Mouse (Mus musculus) heart, postnatal 0 days (tissue): ENCODE data around the gene Rasd1. TPM values are rescaled to one million over a fixed set of nuclear protein-coding genes. Genes with fewer than 3 reads are reported as not detected.
A peak's percentile ranks its signal among the peaks of the same experiment; 100 is the strongest.
"Not testable (repeated sequence)": the region's sequence is repeated elsewhere in the genome, so short reads cannot be mapped to it uniquely, and the experiment has no call there.

Experiments used
- ATAC-seq: fragments of 200-750 bp; cut with Nextera tagmentation; 2 replicates; pipeline ENCODE4 v1.8.0; 2017; ENCODE audit warnings: low read depth, moderate number of reproducible peaks, moderate library complexity; ENCODE audit not compliant: insufficient read depth
- DNase-seq: peaks from one replicate; pipeline ENCODE4 v3.0.0-alpha.2; 2016; ENCODE audit warnings: low spot score
- H3K27ac ChIP-seq: fragments of 300-500 bp; sonication (generic); 2 replicates; pipeline ENCODE4 v1.5.1; 2014; ENCODE audit warnings: low read depth, mild to moderate bottlenecking
- H3K27me3 ChIP-seq: fragments of 300-500 bp; sonication (generic); 2 replicates; pipeline ENCODE4 v1.6.1; 2014; ENCODE audit warnings: low read length, mixed read lengths; ENCODE audit not compliant: control insufficient read depth, insufficient read depth
- H3K36me3 ChIP-seq: fragments of 300-500 bp; sonication (generic); replicated peaks from 2 replicates; pipeline ENCODE4 v1.6.1; 2014; ENCODE audit warnings: low read length, mixed read lengths; ENCODE audit not compliant: control insufficient read depth, insufficient read depth
- H3K4me1 ChIP-seq: fragments of 300-500 bp; sonication (generic); 2 replicates; pipeline ENCODE4 v1.6.1; 2014; ENCODE audit warnings: antibody characterized with exemption; ENCODE audit not compliant: control insufficient read depth, insufficient read depth
- H3K4me2 ChIP-seq: fragments of 300-500 bp; sonication (generic); 2 replicates; pipeline ENCODE4 v1.6.1; 2014; ENCODE audit warnings: low read depth, mild to moderate bottlenecking, low read length, moderate library complexity
- H3K4me3 ChIP-seq: fragments of 300-500 bp; sonication (generic); 2 replicates; pipeline ENCODE4 v1.5.1; 2014; ENCODE audit warnings: low read depth, low read length
- H3K9ac ChIP-seq: fragments of 300-500 bp; sonication (generic); replicated peaks from 2 replicates; pipeline ENCODE4 v1.6.1; 2014; ENCODE audit warnings: low read depth, low read length, mixed read lengths
- H3K9me3 ChIP-seq: fragments of 300-500 bp; sonication (generic); replicated peaks from 2 replicates; pipeline ENCODE4 v1.6.1; 2016; ENCODE audit warnings: low read length; ENCODE audit not compliant: control insufficient read depth
- CTCF ChIP-seq: IDR thresholded peaks from 2 replicates; pipeline ENCODE4 v1.5.1; 2016; ENCODE audit warnings: antibody characterized with exemption, control low read depth, low read depth
- EP300 ChIP-seq: IDR thresholded peaks from 2 replicates; pipeline ENCODE4 v1.6.1; 2016; ENCODE audit warnings: antibody characterized with exemption, low read depth
- WGBS: fragments of 180-500 bp; shearing (Covaris S2); extraction: QIAGEN DNeasy Blood & Tissue Kit; methylation state at CpG from one replicate; pipeline ENCODE4 v1.1.7; 2014; 5-methylcytosine and 5-hydroxymethylcytosine counted together
- polyA plus RNA-seq: library from polyadenylated mRNA; unstranded; fragments of >200 nt; fragmentation: Nextera tagmentation; extraction: Ambion mirVana; gene quantifications from 2 replicates; pipeline ENCODE4 v1.2.1, GENCODE M21; 2015
- total RNA-seq: library from RNA; depleted of rRNA; stranded (reverse); fragments of >200 nt; gene quantifications from 2 replicates; pipeline ENCODE4 v1.2.3, GENCODE M21; 2014; ENCODE audit warnings: low replicate concordance

Rasd1 gene
- total and polyA plus RNA-seq, 2 experiments from 2014 or later: 5.6 to 10.5 TPM

GRCm38 (mm10) chr11:59947752-59948400, 16.9 kb downstream of the Rasd1 start, which contains the start of gene Med9:
Gene Med9 (plus strand): TSS chr11:59948206.
- ATAC-seq: peak; percentile 95
- peak within 1 kb of the TSS; percentile 82 for H3K4me3 ChIP-seq
- H3K36me3 ChIP-seq: peaks cover 7% of the 10 kb centered on the region; the same call in 1 of the 2 replicates
- DNase-seq: peak; percentile 91
- H3K4me1 ChIP-seq: peaks cover 13% of the 10 kb centered on the region; the same call in 1 of the 2 replicates
- TF ChIP-seq CTCF: no peak
- TF ChIP-seq EP300: no peak
- WGBS: 2% methylated on average over 43 of the region's 43 CpGs
- H3K27ac ChIP-seq: peak within 1 kb of the TSS; percentile 74
- peak within 1 kb of the TSS; percentile 85 for H3K4me2 ChIP-seq
- no peaks in the 10 kb centered on the region for H3K9me3 ChIP-seq
- H3K27me3 ChIP-seq: no peaks in the 10 kb centered on the region
- peak within 1 kb of the TSS; percentile 85 for H3K9ac ChIP-seq

GRCm38 (mm10) chr11:59944855-59945254, 19.9 kb downstream of the Rasd1 start:
- not testable (repeated sequence) for H3K4me2 ChIP-seq, H3K9me3 ChIP-seq, H3K36me3 ChIP-seq, H3K9ac ChIP-seq, ATAC-seq, H3K4me3 ChIP-seq, H3K27ac ChIP-seq, DNase-seq, H3K27me3 ChIP-seq
- WGBS: 94% methylated on average over 9 of the region's 10 CpGs
- H3K4me1 ChIP-seq: peaks cover 20% of the 10 kb centered on the region; the same call in 1 of the 2 replicates

- Histone ChIP-seq H3K9me3 (no peaks in the 10 kb centered on the region), H3K4me1 (peaks cover 8% of the 10 kb centered on the region; the same call in 1 of the 2 replicates), H3K9ac (no peak overlapping the region), H3K4me2 (no peak overlapping the region), H3K27me3 (no peaks in the 10 kb centered on the region), H3K27ac (no peak overlapping the region), H3K4me3 (no peak overlapping the region), H3K36me3 (no peaks in the 10 kb centered on the region)
- DNase-seq (no peak), ATAC-seq (no peak)
- WGBS: 7% methylated on average over 3 of the region's 3 CpGs
- TF ChIP-seq EP300 (no peak), CTCF (no peak)
Observed at GRCm38 (mm10) chr11:59941391-59941790, 23.4 kb downstream of the Rasd1 start.

- Histone ChIP-seq H3K27me3 (no peaks in the 10 kb centered on the region), H3K27ac (no peak overlapping the region), H3K9ac (no peak overlapping the region), H3K4me2 (no peak overlapping the region), H3K36me3 (no peaks in the 10 kb centered on the region), H3K4me3 (no peak overlapping the region), H3K9me3 (no peaks in the 10 kb centered on the region), H3K4me1 (peaks cover 8% of the 10 kb centered on the region; the same call in 1 of the 2 replicates)
- WGBS: 36% methylated on average over 3 of the region's 3 CpGs
- DNase-seq (no peak), ATAC-seq (no peak; the same call in 1 of the 2 replicates)
- TF ChIP-seq EP300: no peak
- no peak for TF ChIP-seq CTCF
Observed at GRCm38 (mm10) chr11:59940645-59941044, 24.1 kb downstream of the Rasd1 start.

- Histone ChIP-seq H3K9ac (no peak overlapping the region), H3K4me3 (no peak overlapping the region), H3K27ac (no peak overlapping the region), H3K36me3 (no peaks in the 10 kb centered on the region), H3K4me2 (no peak overlapping the region), H3K9me3 (no peaks in the 10 kb centered on the region), H3K4me1 (peaks cover 8% of the 10 kb centered on the region; the same call in 1 of the 2 replicates), H3K27me3 (no peaks in the 10 kb centered on the region)
- WGBS: 68% methylated on average over 1 of the region's 1 CpGs
- TF ChIP-seq CTCF (no peak), EP300 (no peak)
- no peak for DNase-seq
- no peak for ATAC-seq
Observed at GRCm38 (mm10) chr11:59939821-59940220, 24.9 kb downstream of the Rasd1 start.

- DNase-seq (no peak), ATAC-seq (no peak)
- H3K9ac ChIP-seq: no peak overlapping the region
- WGBS: 36% methylated on average over 2 of the region's 2 CpGs
- no peaks in the 10 kb centered on the region for H3K36me3 ChIP-seq
- H3K4me1 ChIP-seq: peaks cover 12% of the 10 kb centered on the region; the same call in 1 of the 2 replicates
- no peaks in the 10 kb centered on the region for H3K27me3 ChIP-seq
- no peak overlapping the region for H3K4me3 ChIP-seq
- no peak overlapping the region for H3K4me2 ChIP-seq
- H3K27ac ChIP-seq: no peak overlapping the region
- no peaks in the 10 kb centered on the region for H3K9me3 ChIP-seq
- TF ChIP-seq CTCF (no peak), EP300 (no peak)
Observed at GRCm38 (mm10) chr11:59937615-59938014, 27.1 kb downstream of the Rasd1 start.
